Mouse (Mus musculus) midbrain, postnatal 0 days (tissue): ENCODE results near the gene Iqce. TPM values are rescaled to one million over a fixed set of nuclear protein-coding genes. Genes with fewer than 3 reads are reported as not detected.

ENCODE experiments used
- ATAC-seq: fragments of 200-750 bp; cut with Nextera tagmentation; 2 replicates; pipeline ENCODE4 v1.8.0; 2017; ENCODE audit warnings: moderate number of reproducible peaks, mild to moderate bottlenecking, moderate TSS enrichment, moderate library complexity; ENCODE audit not compliant: low FRiP score
- DNase-seq: peaks from one replicate; pipeline ENCODE4 v3.0.0-alpha.2; 2015; ENCODE audit warnings: low spot score
- H3K27ac ChIP-seq: fragments of 300-500 bp; sonication (generic); 2 replicates; pipeline ENCODE4 v1.5.1; 2014; ENCODE audit warnings: low read depth, mild to moderate bottlenecking, low read length, mixed read lengths
- H3K27me3 ChIP-seq: fragments of 300-500 bp; sonication (generic); 2 replicates; pipeline ENCODE4 v1.6.1; 2014; ENCODE audit warnings: low read length, control low read depth, mixed read lengths; ENCODE audit not compliant: insufficient read depth
- H3K36me3 ChIP-seq: fragments of 300-500 bp; sonication (generic); 2 replicates; pipeline ENCODE4 v1.6.1; 2014; ENCODE audit warnings: low read length, control low read depth, mixed read lengths; ENCODE audit not compliant: insufficient read depth
- H3K4me1 ChIP-seq: fragments of 300-500 bp; sonication (generic); 2 replicates; pipeline ENCODE4 v1.6.1; 2014; ENCODE audit warnings: mild to moderate bottlenecking, control low read depth, antibody characterized with exemption, low read length, mixed read lengths; ENCODE audit not compliant: insufficient read depth
- H3K4me2 ChIP-seq: fragments of 300-500 bp; sonication (generic); 2 replicates; pipeline ENCODE4 v1.6.1; 2014; ENCODE audit warnings: low read depth, mild to moderate bottlenecking, low read length, mixed read lengths; ENCODE audit not compliant: poor library complexity, severe bottlenecking
- H3K4me3 ChIP-seq: fragments of 300-500 bp; sonication (generic); 2 replicates; pipeline ENCODE4 v1.5.1; 2014; ENCODE audit warnings: low read depth, mild to moderate bottlenecking, low read length, moderate library complexity
- H3K9ac ChIP-seq: fragments of 300-500 bp; sonication (generic); replicated peaks from 2 replicates; pipeline ENCODE4 v1.6.1; 2014; ENCODE audit warnings: mild to moderate bottlenecking, low read length, moderate library complexity, mixed read lengths; ENCODE audit not compliant: poor library complexity, severe bottlenecking
- H3K9me3 ChIP-seq: fragments of 300-500 bp; sonication (generic); 2 replicates; pipeline ENCODE4 v1.6.1; 2016; ENCODE audit warnings: low read length, control low read depth
- CTCF ChIP-seq: IDR thresholded peaks from 2 replicates; pipeline ENCODE4 v1.5.1; 2016; ENCODE audit warnings: antibody characterized with exemption, mild to moderate bottlenecking
- WGBS: fragments of 180-500 bp; shearing (Covaris S2); extraction: QIAGEN DNeasy Blood & Tissue Kit; methylation state at CpG from one replicate; pipeline ENCODE4 v1.1.7; 2014; 5-methylcytosine and 5-hydroxymethylcytosine counted together
- polyA plus RNA-seq: library from polyadenylated mRNA; unstranded; fragments of >200 nt; fragmentation: Nextera tagmentation; extraction: Ambion mirVana; gene quantifications from 2 replicates; pipeline ENCODE4 v1.2.1, GENCODE M21; 2015
- total RNA-seq: library from RNA; depleted of rRNA; stranded (reverse); fragments of >200 nt; gene quantifications from 2 replicates; pipeline ENCODE4 v1.2.3, GENCODE M21; 2014

Iqce gene
- total and polyA plus RNA-seq, 2 experiments from 2014 or later, result 37.2 to 38.6 TPM

DNA sequence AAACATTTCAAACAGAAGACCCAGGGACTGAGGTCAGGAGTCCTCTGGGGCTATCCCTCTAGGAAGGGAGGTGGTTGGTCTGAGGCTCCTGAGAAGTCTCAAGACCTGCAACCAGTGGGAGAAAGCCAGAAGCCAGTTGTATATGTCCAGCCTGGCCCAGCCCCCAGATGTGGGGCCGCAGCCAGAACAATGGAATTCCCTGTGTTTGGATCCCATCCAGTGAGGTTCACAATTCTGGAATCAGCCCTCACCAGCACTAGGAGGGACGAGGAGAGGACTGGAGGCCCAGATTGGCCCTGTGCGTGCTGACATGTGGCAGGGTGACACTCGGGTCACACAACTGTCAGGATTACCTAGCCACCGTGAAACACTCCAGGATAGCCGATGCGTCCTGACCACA is 49.6 kb downstream of the Iqce start:
- 69% methylated on average over 7 of the region's 7 CpGs for WGBS
- no peak for ATAC-seq

GRCm38 (mm10) chr5:140651231-140651630 is 50.9 kb downstream of the Iqce start:
- H3K9ac ChIP-seq, result no peak overlapping the region
- H3K4me3 ChIP-seq, result no peak overlapping the region
- H3K4me1 ChIP-seq, result peaks cover 16% of the 10 kb centered on the region
- ATAC-seq, result no peak
- 74% methylated on average over 11 of the region's 11 CpGs for WGBS
- no peaks in the 10 kb centered on the region for H3K36me3 ChIP-seq
- H3K9me3 ChIP-seq, result no peaks in the 10 kb centered on the region
- TF ChIP-seq CTCF, result no peak
- H3K27ac ChIP-seq, result no peak overlapping the region
- no peak overlapping the region for H3K4me2 ChIP-seq
- H3K27me3 ChIP-seq, result no peaks in the 10 kb centered on the region
- no peak for DNase-seq

More for the DNA sequence above, 49.6 kb downstream of the Iqce start:
- no peaks in the 10 kb centered on the region for H3K27me3 ChIP-seq
- TF ChIP-seq CTCF, result no peak
- no peaks in the 10 kb centered on the region for H3K9me3 ChIP-seq
- H3K9ac ChIP-seq, result no peak overlapping the region
- H3K4me2 ChIP-seq, result no peak overlapping the region
- no peak overlapping the region for H3K4me3 ChIP-seq
- peaks cover 10% of the 10 kb centered on the region; the same call in 1 of the 2 replicates for H3K4me1 ChIP-seq
- H3K27ac ChIP-seq, result no peak overlapping the region
- DNase-seq, result no peak
- H3K36me3 ChIP-seq, result no peaks in the 10 kb centered on the region

DNA sequence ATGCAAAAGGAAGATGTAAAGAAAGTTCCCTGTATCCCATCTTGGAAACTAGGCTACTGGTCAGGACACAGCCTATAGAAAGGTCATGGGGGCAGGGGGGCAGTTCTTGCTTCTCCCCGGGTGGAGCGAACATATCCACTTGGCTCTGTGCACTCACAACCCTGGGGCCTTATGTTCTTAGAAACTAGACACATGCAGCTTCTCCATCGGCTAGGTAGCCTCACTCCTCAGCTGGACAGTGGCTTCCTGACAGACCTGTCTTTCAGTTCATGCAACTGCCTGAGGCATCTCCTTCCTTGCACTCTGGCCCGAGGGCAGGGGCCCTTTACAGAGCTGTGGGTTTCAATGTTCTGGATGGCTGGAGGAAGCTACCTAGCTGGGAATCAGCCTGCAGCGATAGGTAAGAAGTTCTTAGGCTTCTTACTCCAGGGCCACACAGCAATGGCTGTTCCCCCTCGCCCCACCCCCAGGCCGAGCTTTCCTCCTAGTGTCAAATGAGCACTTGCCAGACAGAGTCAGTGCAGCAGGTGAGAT is 52.2 kb downstream of the Iqce start:
- no peak for TF ChIP-seq CTCF
- H3K4me3 ChIP-seq, result no peak overlapping the region
- DNase-seq, result no peak
- peak overlapping the region; percentile 46; the same call in 1 of the 2 replicates for H3K9ac ChIP-seq
- no peak for ATAC-seq
- no peaks in the 10 kb centered on the region for H3K27me3 ChIP-seq
- H3K4me2 ChIP-seq, result no peak overlapping the region
- WGBS, result 68% methylated on average over 7 of the region's 7 CpGs
- peaks cover 20% of the 10 kb centered on the region for H3K4me1 ChIP-seq
- H3K9me3 ChIP-seq, result no peaks in the 10 kb centered on the region
- 0 out of 2 replicates have a peak, but pooled peaks cover 3% of the 10 kb centered on the region for H3K36me3 ChIP-seq
- H3K27ac ChIP-seq, result peak overlapping the region; percentile 86

- H3K4me1 ChIP-seq, result peaks cover 20% of the 10 kb centered on the region
- no peaks in the 10 kb centered on the region for H3K27me3 ChIP-seq
- H3K4me3 ChIP-seq, result peak overlapping the region; percentile 97
- peak; percentile 92 for ATAC-seq
- H3K36me3 ChIP-seq, result 0 out of 2 replicates have a peak, but pooled peaks cover 3% of the 10 kb centered on the region
- DNase-seq, result peak; percentile 99
- H3K27ac ChIP-seq, result peak overlapping the region; percentile 86
- peak overlapping the region; percentile 54 for H3K4me2 ChIP-seq
- TF ChIP-seq CTCF, result no peak
- 3% methylated on average over 24 of the region's 26 CpGs for WGBS
- no peaks in the 10 kb centered on the region for H3K9me3 ChIP-seq
- H3K9ac ChIP-seq, result peak overlapping the region; percentile 46; the same call in 1 of the 2 replicates
These were observed 53.0 kb downstream of the Iqce start for GRCm38 (mm10) chr5:140649101-140649667.

- no peak for TF ChIP-seq CTCF
- Histone ChIP-seq H3K9me3 (no peaks in the 10 kb centered on the region), H3K4me1 (peaks cover 20% of the 10 kb centered on the region), H3K36me3 (0 out of 2 replicates have a peak, but pooled peaks cover 3% of the 10 kb centered on the region), H3K4me3 (peak within 1 kb of the TSS; percentile 97), H3K27me3 (no peaks in the 10 kb centered on the region), H3K9ac (peak within 1 kb of the TSS; percentile 100), H3K27ac (peak within 1 kb of the TSS; percentile 93), H3K4me2 (peak within 1 kb of the TSS; percentile 98)
- WGBS, result 0% methylated on average over 51 of the region's 62 CpGs
- DNase-seq, result no peak
- ATAC-seq, result no peak; the same call in 1 of the 2 replicates
These were observed 53.6 kb downstream of the Iqce start, which contains the start of gene Ttyh3 for GRCm38 (mm10) chr5:140648519-140649100. Ttyh3 (minus strand) TSS chr5:140649031.
